11 mouse cellular contexts compared by ENCODE assay signal in the genomic region with DNA sequence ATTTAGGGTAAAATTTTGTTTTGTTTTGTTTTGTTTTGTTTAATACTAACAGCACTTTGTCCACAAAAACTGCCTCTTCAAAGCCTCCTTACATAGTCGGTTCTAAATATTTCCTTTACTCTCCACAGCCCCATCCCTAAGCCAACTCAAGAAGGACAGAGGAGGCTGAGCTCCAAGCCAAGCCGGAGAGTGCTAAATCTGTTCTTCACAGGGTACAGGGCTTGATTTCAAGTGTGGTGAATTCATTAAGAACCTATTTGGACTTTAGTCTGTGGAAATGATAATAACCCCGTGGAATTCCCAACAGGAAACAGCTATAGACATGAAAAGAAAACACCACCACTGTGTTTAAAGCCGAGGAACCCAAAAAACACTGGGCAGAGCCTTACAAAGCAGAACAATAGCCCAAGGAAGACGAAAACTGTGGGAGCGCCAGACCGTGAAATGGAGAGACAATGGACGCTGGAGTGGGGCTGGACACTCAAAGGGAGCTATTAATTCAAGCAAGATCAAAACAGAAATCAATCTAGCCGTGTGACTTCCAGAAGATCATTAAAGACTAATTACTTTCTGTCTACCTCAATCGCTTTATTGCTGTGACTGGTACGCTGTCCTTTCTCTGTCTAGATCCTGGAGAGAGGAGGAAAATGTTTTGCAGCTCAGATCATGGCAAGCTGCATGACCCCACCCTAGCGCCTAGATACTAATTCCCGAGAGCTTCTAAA.
DNase-seq lines count a peak whose midpoint lies in the region; ATAC-seq and TF ChIP-seq lines count a peak whose summit lies in the region.
"Had no signal": no experiment of that assay in that cellular context is flagged by ENCODE, and none has a peak within 500 bp of the region (broad histone marks: within the 10 kb centered on the region; RNA-seq: fewer than 3 reads in every experiment).

No protein-coding gene starts in this region.

- H3K9ac ChIP-seq in forebrain, embryonic 12.5 days = no peak overlapping the region

- intact Hi-C loops in left cerebral cortex, postnatal 14 days (cut with DNase I) = no loop called here
- intact Hi-C loops in heart, postnatal 14 days (cut with DNase I) = no loop called here
- intact Hi-C loops in gastrocnemius, adult 2 months (cut with DNase I) = no loop called here

- H3K4me3 ChIP-seq in forebrain, embryonic 12.5 days (replicated peaks) = no peak overlapping the region
- H3K4me3 ChIP-seq in midbrain, embryonic 10.5 days = peak overlapping the region; percentile 17
- H3K4me3 ChIP-seq in gastrocnemius, adult 2 months = no peak overlapping the region
- H3K4me3 ChIP-seq: heart, embryonic 10.5 days had no signal

- peaks cover 10% of the 10 kb centered on the region for H3K4me1 ChIP-seq in forebrain, embryonic 12.5 days
- H3K4me1 ChIP-seq in midbrain, embryonic 10.5 days = peaks cover 13% of the 10 kb centered on the region
- H3K4me1 ChIP-seq: heart, embryonic 10.5 days had no signal

- peaks cover 37% of the 10 kb centered on the region for H3K27me3 ChIP-seq in forebrain, embryonic 12.5 days
- H3K27me3 ChIP-seq in midbrain, embryonic 10.5 days (ENCODE audit: low read depth, poor library complexity, severe bottlenecking) = peaks cover 68% of the 10 kb centered on the region

- TF ChIP-seq CTCF in gastrocnemius, adult 2 months (IDR thresholded peaks at IDR 0.05) = no peak

- H3K27ac ChIP-seq in forebrain, embryonic 12.5 days = 0 out of 2 replicates have a peak overlapping the region, but pooled peaks have one; percentile 16
- H3K27ac ChIP-seq in midbrain, embryonic 10.5 days (replicated peaks) = peak overlapping the region; percentile 61
- no peak overlapping the region for H3K27ac ChIP-seq in gastrocnemius, adult 2 months
- H3K27ac ChIP-seq: heart, embryonic 10.5 days had no signal

- no peaks in the 10 kb centered on the region for H3K9me3 ChIP-seq in forebrain, embryonic 12.5 days
- no peaks in the 10 kb centered on the region for H3K9me3 ChIP-seq in midbrain, embryonic 10.5 days (replicated peaks)
- H3K9me3 ChIP-seq: heart, embryonic 10.5 days had no signal

- 5% methylated on average over 13 of the region's 13 CpGs for WGBS in forebrain, embryonic 12.5 days
- 20% methylated on average over 13 of the region's 13 CpGs for WGBS in midbrain, embryonic 10.5 days

- no peaks in the 10 kb centered on the region for H3K36me3 ChIP-seq in forebrain, embryonic 12.5 days (replicated peaks)
- H3K36me3 ChIP-seq in midbrain, embryonic 10.5 days = no peaks in the 10 kb centered on the region
- H3K36me3 ChIP-seq: heart, embryonic 10.5 days had no signal

- DNase-seq in left cerebral cortex, adult 11 months (ENCODE audit: low spot score) = peak; percentile 3
- DNase-seq in left cerebral cortex, postnatal 14 days (ENCODE audit: low spot score in 2 of 2) = no peak
- DNase-seq in midbrain, embryonic 10.5 days (ENCODE audit: low spot score) = peak; percentile 79
- DNase-seq in retina, postnatal 1 day = peak; percentile 92
- no peak for DNase-seq in urinary bladder, postnatal 14 days (ENCODE audit: low spot score)
- DNase-seq in heart, postnatal 14 days = no peak
- no peak for DNase-seq in gastrocnemius, adult 2 months
- DNase-seq: kidney, postnatal 10 days; lung, adult 18-20 months had no signal

- peak; percentile 95 for ATAC-seq in forebrain, embryonic 12.5 days (ENCODE audit: low FRiP score)

- H3K4me2 ChIP-seq in forebrain, embryonic 12.5 days = peak overlapping the region; percentile 40

Comparison
In these comparisons a context has a peak if more than half of its experiments do, and no peak if none do; other contexts are left out.
1. DNase-seq: peak in left cerebral cortex, adult 11 months (single experiment), midbrain, embryonic 10.5 days (single experiment) and retina, postnatal 1 day (single experiment); none in left cerebral cortex, postnatal 14 days (0 of 2), urinary bladder, postnatal 14 days (single experiment), heart, postnatal 14 days (0 of 2) and gastrocnemius, adult 2 months (single experiment).